Mouse (Mus musculus) cerebellum, adult 11 months (tissue): ENCODE data around the gene Adipor2.
"Not testable (repeated sequence)": the region's sequence is repeated elsewhere in the genome, so short reads cannot be mapped to it uniquely, and the experiment has no call there.

Experiments used
- DNase-seq: peaks from one replicate; pipeline ENCODE4 v3.0.0; 2022

The Adipor2 gene

GRCm38 (mm10) chr6:119417354-119417753 is at the start of gene Adipor2:
Gene Adipor2 (minus strand): TSS chr6:119417704.
- DNase-seq = no peak

GRCm38 (mm10) chr6:119466161-119466560 is 48.7 kb upstream of the Adipor2 start:
- no peak for DNase-seq

DNA sequence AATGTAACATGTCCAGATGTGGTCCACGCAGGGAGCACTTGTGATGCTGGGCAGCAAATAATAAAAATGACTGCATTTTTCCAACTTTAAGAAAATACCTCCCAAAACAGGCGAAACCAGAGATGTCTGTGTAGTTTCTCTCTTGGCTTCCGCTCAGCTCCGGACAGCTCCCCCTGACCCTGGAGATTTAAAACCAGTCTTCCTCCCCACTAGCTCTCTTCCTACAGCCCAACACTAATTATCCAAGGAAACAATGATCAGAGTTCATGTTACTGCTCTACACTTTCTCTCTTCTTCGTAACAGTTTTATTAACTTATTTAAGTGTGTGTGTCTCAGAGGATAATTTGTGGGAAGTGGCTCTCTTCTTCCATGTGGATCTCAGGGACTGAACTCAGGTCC is 42.9 kb upstream of the Adipor2 start:
- no peak for DNase-seq

- DNase-seq = no peak
These were observed 41.5 kb upstream of the Adipor2 start for GRCm38 (mm10) chr6:119459041-119459440.

DNA sequence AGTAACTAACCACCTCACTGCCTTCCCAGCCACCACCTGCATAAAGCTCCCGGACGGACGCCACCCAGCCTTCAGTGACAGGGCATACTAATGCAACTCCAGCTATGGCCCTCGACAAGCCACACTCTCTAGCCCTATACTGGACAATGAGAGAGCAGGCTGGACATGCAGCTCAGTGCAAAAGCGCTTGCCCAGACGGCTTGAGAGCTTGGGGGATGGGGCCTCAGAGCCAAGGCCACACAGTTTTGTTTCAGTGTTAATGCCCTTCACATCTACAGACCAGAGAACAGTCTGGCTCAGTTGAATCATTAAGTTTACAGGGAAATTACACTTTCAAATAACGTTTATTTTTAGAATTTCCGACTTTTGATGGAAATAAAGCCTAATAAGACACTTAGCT is 40.7 kb upstream of the Adipor2 start:
- DNase-seq = no peak

- peak; percentile 32 for DNase-seq
These were observed 34.5 kb upstream of the Adipor2 start for GRCm38 (mm10) chr6:119451981-119452499.

GRCm38 (mm10) chr6:119450965-119451943 is 33.8 kb upstream of the Adipor2 start:
- no peak for DNase-seq

DNA sequence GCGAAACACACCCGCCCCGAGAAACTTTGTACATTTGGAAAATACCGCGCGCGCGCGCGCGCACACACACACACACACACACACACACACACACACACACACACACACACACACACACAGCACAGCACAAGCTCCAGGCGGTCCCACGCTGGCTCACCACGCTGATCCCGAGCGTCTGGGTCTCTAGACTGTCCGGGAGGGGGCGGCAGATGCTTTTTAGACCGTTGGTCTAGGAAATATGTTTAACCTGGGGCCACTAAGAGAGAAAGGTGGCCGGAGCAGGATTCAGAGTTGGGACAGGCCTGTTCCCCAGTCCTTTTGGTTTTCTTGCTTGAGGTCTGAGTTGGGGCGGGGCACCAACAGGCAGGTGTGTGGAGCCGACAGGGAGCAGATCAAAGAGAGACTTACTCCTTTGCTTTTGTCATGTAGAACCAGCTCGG is 31.6 kb upstream of the Adipor2 start:
- peak; percentile 18 for DNase-seq

- no peak for DNase-seq
These were observed 31.0 kb upstream of the Adipor2 start for GRCm38 (mm10) chr6:119448321-119449059.

GRCm38 (mm10) chr6:119445671-119446607 is 28.4 kb upstream of the Adipor2 start:
- DNase-seq = no peak

DNA sequence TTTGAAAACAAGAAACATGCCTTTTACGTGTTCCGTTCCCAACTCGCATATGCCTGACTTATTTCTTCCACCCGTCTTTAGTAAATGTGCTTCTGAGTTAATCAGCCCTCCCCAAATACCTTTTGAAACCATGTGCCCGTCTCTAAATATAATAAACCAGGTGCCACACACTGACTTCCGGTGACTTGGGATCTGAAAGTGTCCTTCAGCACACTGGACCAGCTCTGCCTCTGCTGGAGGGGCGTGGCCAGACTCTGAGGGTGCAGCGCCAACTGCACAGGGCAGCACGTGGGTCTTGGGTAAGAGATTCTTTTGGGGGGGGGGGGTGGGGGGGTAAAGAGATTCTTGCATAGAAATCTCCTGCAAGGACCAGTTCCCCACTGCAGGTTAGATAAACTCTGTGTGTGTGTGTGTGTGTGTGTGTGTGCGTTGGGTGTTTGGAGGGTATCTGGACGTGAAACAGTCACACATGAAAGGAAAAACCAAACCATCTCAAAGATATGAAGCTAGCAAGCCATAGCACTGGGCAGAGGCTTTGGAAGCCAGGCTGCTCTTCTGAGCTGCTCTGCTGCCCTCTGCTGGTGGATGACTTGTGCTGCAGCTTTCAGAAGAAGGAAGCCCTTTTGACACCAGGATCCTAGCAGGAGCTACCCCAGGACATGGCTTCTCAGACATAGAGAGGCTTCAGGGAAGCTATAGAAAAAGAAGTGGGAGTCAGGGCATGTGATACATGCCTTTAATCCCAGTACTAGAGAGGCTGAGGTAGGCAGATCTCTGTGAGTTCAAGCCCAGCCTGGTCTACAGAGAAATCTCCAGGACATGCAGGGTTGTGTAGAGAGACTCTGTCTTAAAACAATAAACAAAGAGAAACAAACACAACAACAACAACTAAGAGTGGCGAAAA is 26.5 kb upstream of the Adipor2 start:
- peak; percentile 72 for DNase-seq

GRCm38 (mm10) chr6:119442729-119443128 is 25.2 kb upstream of the Adipor2 start:
- not testable (repeated sequence) for DNase-seq

- no peak for DNase-seq
These were observed 20.6 kb upstream of the Adipor2 start for GRCm38 (mm10) chr6:119437894-119438761.

DNA sequence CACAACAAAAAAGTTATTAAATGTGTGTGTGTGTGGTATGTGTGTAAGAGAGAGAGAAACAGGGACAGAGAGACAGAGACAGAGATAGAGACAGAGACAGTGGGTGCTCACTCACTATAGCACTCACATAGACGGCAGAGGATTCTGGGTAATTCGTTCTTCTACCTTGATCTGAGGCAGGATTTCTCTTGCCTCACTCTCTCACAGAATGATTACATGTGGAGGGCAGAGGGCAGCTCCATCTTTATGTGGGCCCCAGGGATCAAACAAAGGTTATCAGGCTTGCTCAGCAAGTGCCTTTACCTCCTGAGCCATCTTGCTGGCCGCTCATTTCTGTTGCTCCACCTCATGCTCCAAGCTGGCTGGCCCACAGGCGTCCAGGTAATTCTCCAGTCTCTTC is 16.9 kb upstream of the Adipor2 start:
- DNase-seq = no peak

- DNase-seq = no peak
These were observed 14.3 kb upstream of the Adipor2 start for GRCm38 (mm10) chr6:119431751-119432324.

GRCm38 (mm10) chr6:119430508-119430907 is 13.0 kb upstream of the Adipor2 start:
- DNase-seq = peak; percentile 41

DNA sequence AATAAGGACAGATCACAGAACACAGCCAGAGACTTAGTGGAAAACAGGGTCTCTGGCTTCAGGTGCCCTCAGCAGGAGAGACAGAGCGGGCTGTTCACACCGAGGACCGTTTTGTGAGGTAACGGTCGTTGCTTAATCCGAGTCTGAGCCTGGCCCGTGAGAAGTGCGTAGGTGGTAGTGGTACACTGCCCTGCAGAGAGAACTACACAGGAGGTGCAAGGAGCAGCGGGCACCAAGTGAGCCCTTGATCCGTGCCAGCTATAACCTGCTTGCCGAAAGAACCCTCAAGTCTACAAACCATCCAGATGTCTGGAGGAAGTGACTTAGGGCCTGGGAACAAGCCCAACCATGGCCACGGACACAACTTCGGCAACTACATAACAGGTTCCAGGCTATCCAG is 11.8 kb upstream of the Adipor2 start:
- no peak for DNase-seq

DNA sequence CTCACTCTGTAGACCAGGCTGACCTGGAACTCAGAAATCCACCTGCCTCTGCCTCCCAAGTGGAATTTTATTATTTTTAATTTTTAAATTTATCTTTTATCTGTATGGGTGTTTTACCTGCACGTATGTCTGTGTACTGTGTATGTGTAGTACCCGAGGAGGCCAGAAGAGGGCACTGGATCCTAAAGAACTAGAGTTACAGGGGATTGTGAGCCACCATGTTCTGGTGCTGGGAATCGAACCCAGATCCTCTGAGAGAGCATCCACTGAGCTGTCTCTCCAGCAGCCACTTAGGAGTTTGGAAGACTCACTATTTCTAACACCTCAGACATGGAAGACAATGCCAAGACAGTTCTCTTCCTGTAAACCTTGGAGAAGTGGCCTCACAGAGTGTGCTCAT is 11.1 kb upstream of the Adipor2 start:
- DNase-seq = no peak

DNA sequence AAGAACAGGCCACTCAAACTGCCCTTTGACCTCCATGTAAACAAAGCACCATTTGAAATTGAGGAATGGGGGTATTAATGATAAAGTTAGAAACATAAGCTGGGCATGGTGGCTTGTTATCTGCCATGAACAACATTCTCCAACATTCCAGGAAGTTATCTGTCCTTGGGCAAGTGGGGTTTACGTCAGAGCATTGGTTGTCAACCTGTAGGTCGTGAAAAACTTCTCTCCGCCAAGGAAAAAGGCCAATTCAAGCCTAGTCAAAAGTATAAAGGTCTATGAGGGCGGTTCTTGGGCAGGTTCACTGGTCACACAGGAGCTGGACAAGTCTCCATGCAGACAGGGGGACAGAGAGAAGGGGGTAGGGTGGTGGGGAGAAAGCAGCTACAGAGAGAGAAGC is 3.5 kb upstream of the Adipor2 start:
- no peak for DNase-seq

GRCm38 (mm10) chr6:119420357-119420756 is 2.9 kb upstream of the Adipor2 start:
- no peak for DNase-seq
